In genomic region chr2:164593494-164593893, GRCm38 (mm10) we compare ENCODE assay signal across 26 mouse cellular contexts. TPM values are rescaled to one million over a fixed set of nuclear protein-coding genes. Genes with fewer than 3 reads are reported as not detected.
"Had no signal": no experiment of that assay in that cellular context is flagged by ENCODE, and none has a peak within 500 bp of the region (broad histone marks: within the 10 kb centered on the region; RNA-seq: fewer than 3 reads in every experiment).

Gene Eppin, minus strand, starts transcription at chr2:164593594.

- H3K4me3 ChIP-seq: neural tube, embryonic 12.5 days; neural tube, embryonic 13.5 days; neural tube, embryonic 15.5 days; stomach, embryonic 15.5 days had no signal

- H3K36me3 ChIP-seq: neural tube, embryonic 12.5 days; neural tube, embryonic 13.5 days; neural tube, embryonic 15.5 days; stomach, embryonic 15.5 days had no signal

- H3K27me3 ChIP-seq: neural tube, embryonic 12.5 days; neural tube, embryonic 13.5 days; neural tube, embryonic 15.5 days; stomach, embryonic 15.5 days had no signal

- H3K4me1 ChIP-seq: neural tube, embryonic 15.5 days; stomach, embryonic 15.5 days had no signal

- H3K27ac ChIP-seq: neural tube, embryonic 12.5 days; neural tube, embryonic 13.5 days; neural tube, embryonic 15.5 days; stomach, embryonic 15.5 days; stomach, postnatal 0 days had no signal

- DNase-seq: retina, postnatal 1 day; right cerebral cortex, adult 18-20 months; right cerebral cortex, postnatal 14 days; right cerebral cortex, postnatal 25 days; right cerebral cortex, postnatal 4 days; spleen, adult 18-20 months; thymus, adult 18-20 months; thymus, adult 2 months; thymus, postnatal 14 days; thymus, postnatal 25 days; thymus, postnatal 36 days; thymus, postnatal 4 days had no signal

RNA-seq across cellular contexts. Expression of gene Eppin, which starts in this region (rescaled TPM):
- total RNA-seq: neutrophil, adult 5-6 weeks had no signal
- polyA plus RNA-seq: neural tube, embryonic 11.5 days; neural tube, embryonic 12.5 days; neural tube, embryonic 13.5 days; neural tube, embryonic 14.5 days; neural tube, embryonic 15.5 days; small intestine, adult 2 months; spleen, adult 2 months; stomach, embryonic 14.5 days; stomach, embryonic 15.5 days; stomach, embryonic 16.5 days; stomach, postnatal 0 days; thymus, adult 2 months; thymus, postnatal 0 days; urinary bladder, adult 2 months had no signal
